Mouse (Mus musculus): Measurements from ENCODE around the gene Gtf2ird1.

Gene Gtf2ird1

GRCm38 (mm10) chr5:134440098-134440497 is 16.4 kb downstream of the Gtf2ird1 start:
- DNase-seq: no peak

GRCm38 (mm10) chr5:134439481-134439880 is 17.0 kb downstream of the Gtf2ird1 start:
- DNase-seq: no peak

- DNase-seq: no peak
Observed at GRCm38 (mm10) chr5:134438676-134439425, 17.7 kb downstream of the Gtf2ird1 start.

DNA sequence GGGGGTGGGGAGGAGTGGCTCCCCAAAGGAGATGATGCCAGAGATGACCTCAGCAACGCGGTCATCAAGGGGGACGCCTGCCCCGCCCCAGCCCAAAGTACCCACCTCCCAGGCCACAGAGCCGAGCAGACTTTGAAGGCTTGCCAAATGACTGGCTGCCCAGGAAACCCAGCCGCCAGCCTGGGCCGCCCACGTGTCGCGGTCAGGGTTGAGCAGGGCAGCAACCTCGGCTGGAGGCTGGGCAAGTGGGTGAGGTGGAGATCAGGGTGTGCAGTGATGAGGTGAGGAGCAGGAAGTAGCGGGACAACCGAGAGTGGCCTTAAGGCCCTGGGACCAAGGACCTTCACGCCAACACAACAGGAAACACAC is 19.1 kb downstream of the Gtf2ird1 start:
- DNase-seq: peak; percentile 42

- no peak for DNase-seq
Observed at GRCm38 (mm10) chr5:134436782-134437458, 19.6 kb downstream of the Gtf2ird1 start.

DNA sequence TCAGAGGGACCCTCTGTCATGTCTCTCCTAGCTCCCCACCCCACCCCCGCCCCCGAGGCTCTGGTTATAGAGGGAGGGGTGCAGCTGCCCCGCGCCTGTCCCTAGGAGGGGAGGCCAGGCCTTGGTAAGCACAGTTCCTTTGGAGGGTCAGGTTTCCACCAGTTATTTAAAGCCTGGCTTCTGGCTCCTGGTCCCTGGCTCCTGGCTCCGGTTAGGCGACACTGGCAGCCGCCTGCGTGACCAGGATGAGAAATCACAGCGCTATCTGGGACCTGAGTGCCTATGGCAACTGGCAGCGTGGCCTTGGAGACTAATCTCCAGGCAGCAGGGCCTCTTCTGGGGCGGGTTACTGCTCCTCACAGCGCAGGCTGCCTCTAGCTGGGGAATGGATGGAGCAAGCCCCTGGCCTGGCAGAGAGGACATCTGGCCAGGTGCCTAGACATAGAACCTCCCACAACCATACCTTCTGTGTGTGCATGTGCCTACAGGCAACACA is 20.6 kb downstream of the Gtf2ird1 start:
- DNase-seq: peak; percentile 54

DNA sequence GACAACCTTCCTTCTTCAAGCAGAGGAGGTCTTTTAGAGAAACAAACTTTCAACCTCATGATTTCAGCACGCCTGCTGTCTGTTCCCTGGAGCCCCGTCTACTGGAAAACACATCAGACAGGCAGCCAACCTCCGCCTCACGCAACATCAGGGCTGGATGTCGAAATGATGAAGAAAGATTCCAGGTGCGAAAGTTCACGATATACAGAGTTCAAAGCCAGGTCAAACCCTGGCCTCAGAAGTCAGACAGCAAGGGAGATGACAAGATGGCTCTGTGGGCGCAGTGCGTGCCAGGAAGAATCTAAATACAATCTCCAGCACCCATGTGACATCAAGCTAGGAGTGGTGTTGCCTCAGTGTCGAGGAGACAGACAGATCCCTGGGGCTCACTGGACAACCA is 23.4 kb downstream of the Gtf2ird1 start:
- no peak for DNase-seq

DNA sequence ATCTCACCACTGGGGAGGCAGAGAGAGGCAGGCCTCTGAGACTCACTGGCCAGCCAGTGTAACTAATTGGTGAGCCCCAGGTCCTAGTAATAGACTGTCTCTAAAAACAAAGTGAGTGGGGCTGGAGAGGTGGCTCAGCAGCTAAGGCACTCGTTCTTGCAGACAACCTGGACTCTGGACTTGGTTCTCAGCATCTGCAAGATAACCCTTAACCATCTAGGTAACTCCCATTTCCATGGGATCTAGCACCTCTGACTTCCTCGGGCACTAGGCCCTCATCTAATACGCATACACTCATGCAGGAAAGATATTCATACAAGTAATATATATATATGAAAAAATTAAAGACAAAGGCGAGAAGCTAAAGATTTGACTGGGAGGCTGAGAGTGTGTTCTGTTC is 26.4 kb downstream of the Gtf2ird1 start:
- DNase-seq: no peak

DNA sequence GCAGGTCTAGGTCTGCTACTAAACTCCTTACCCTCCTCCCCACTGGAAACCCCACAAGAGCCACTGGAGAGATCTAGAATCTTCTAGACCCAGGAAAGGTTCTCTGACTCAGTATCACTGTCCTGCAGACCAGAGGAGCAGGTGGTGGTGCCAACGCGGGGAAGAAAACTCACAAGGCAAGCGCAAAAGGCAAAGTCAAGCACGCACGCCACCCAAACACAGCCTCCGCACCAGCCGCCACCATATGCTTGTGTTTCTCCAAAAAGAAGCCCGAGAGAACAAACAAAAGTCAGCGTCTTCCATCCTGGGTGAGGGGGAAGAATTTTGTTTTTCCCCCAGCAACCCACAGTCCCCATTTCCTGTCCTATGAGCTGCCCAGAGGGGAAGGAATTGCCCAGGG is 28.9 kb downstream of the Gtf2ird1 start:
- DNase-seq: no peak

DNA sequence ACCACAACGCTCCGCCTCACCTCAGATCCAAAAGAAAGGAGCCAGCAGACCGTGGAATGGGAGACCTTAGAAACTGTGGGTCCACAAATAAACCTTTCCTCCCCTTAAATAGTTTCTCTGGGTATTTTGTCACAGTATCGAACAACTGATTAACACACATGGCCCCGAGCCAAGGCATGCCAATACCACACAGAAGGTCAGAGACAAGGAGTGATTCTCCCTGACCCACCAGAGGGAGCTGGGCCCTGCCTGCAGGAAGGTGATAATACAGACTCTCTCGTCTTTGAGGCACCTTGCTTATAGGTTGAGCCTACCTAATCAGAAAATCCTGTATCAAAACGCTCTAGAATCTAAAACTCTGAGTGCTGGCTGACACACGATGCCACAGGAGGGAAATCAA is 30.9 kb downstream of the Gtf2ird1 start:
- no peak for DNase-seq

GRCm38 (mm10) chr5:134423930-134424329 is 32.6 kb downstream of the Gtf2ird1 start:
- peak; percentile 91 for DNase-seq

DNA sequence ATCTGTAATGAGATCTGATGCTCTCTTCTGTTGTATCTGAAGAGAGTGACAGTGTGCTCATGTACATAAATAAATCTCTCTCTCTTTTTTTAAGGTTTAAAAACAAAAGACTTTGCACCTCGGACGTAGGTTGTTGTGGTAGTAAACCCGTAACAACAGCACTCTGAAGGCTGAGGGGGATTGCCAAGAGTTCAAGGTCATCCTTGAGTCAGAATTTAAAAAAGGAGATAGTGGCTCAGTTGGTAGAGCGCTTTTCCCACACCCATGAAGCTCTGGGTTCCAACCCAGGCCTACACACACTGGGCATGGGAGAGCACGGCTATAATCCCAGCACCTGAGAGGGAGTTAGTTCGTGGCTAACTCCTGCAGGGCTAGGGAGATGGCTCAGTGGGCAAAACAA is 33.1 kb downstream of the Gtf2ird1 start:
- DNase-seq: no peak

DNA sequence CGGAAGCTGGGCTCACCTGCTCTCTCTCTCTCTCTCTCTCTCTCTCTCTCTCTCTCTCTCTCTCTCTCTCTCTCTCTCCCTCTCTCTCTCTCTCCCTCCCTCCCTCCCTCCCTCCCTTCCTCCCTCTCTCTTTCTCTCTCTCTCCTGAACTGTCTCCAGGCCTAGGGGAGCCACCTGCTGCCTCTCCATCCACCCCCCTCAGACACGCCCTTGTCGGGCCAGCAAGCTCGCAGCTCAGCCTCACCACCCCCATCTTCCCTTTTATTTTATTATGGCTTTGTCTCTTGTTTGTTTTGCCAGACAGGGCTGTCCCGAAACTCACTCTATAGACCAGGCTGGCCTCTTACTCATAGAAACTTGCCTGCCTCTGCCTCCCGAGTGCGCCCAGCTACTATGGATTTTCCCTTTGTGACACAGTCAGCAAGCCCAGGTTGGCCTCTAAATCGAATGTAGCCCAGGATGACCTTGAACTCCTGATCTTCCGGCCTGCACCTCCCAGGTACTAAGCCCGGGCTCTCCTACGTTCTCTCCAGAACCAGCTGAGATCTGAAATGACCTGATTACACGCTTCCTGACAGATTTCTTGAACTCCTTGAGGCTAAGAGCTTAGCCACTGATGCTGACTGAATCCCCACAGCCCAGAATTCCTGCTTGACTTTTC is 34.1 kb downstream of the Gtf2ird1 start:
- no peak for DNase-seq

DNA sequence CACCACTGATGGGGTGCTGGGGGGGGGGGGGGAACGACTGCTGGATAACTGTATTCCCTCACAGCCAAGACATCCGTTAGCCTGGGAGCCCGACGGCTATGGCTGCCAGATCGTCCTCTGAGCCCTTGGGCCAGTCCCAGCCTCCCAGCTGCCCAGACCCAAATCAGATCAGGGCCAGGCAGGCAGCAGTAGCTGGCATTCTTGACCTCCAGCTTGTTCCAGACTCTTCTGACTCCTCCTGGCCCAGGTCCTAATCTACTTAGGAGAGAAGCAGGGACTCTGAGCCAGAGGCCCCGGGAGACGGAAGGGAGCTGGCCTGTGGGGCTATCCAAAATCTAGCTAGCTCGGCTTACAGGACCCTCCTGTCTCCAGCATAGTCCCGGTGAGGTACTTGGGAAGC is 35.5 kb downstream of the Gtf2ird1 start:
- peak; percentile 73 for DNase-seq

- DNase-seq: no peak
Observed at GRCm38 (mm10) chr5:134419700-134420099, 36.8 kb downstream of the Gtf2ird1 start.

DNA sequence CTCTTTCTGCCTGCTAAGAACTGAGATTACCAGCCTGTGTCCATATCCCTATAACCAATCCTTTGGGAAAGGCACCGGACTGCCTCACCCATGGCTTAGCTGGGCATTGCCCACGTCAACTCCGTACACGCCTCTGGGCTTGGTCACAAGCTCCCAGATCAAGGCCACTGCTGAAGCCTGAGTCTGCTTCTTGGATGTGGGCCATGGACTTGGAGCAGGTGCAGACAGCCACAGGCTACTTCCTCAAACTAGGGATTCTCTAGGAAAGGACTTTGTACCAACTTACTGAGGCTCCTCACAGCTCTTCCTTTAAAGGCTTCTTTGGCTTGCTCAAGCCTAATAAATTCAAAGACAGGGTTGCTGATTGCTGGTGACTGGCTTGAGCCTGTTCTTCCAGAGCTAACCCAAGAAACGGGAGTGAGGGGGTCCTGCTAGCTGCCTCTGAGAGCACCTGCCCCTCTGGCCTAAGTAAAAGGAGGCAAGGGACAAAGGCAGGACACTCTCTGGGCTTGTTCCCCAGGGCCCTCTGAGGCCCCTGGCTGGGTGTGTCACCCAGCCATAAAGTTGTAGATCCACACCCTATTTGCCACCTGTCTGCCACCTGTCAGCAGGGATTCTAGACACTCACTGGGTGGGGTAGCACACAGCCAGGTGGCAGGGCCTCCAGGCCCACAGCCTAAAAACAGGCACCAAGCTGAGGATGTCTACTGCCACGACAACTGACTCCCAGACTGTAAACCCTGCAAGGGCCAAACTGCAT is 38.0 kb downstream of the Gtf2ird1 start:
- DNase-seq: no peak

DNA sequence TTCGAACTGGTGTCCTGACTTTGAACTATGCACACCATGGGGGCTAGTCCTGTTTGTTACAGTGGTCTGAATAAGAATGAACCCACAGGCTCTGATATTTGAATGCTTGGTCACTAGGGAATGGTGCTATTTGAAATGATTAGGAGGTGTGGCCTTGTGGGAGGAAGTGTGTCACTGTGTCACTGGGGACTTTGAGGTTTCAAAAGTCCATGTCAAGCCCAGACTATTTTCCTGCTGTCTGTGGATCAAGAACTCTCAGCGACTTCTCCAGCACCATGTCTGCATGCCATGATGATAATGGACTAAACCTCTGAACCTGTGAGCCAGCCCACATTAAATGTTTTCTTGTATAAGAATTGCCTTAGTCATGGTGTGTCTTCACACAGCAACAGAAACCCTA is 44.2 kb downstream of the Gtf2ird1 start:
- no peak for DNase-seq

GRCm38 (mm10) chr5:134410307-134410836 is 46.1 kb downstream of the Gtf2ird1 start:
- DNase-seq: no peak

- no peak for DNase-seq
Observed at GRCm38 (mm10) chr5:134409606-134410306, 46.8 kb downstream of the Gtf2ird1 start.

DNA sequence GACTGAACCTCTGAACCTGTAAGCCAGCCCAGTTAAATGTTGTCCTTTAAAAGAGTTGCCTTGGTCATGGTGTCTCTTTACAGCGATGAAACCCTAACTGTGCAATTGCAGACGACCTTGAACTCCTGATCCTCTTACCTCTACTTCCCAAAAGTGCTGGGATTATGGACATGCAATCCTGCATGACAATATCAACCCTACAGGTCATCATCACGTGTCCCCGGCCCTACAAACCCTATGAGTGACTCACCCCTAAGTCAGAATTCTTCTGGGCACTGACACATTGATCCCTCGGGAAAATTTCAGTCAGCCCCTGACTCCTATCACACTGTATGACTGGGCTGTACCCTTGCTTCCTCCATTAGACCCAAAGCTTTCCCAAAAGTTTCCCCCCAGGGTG is 48.4 kb downstream of the Gtf2ird1 start:
- no peak for DNase-seq

- DNase-seq: no peak
Observed at GRCm38 (mm10) chr5:134401841-134402240, 54.7 kb downstream of the Gtf2ird1 start.
